Mouse (Mus musculus): ENCODE results near the gene Rragb. TPM values are rescaled to one million over a fixed set of nuclear protein-coding genes. Genes with fewer than 3 reads are reported as not detected.

Rragb gene
- polyA plus RNA-seq (2012; rRNA removed) (9.2 and 9.3 TPM in 2 replicates), polyA plus RNA-seq (2014; fragmentation: Nextera tagmentation; extraction: Ambion mirVana) (1.5 and 3.2 TPM in 2 replicates)

GRCm38 (mm10) chrX:153139734-153140515 is at the start of gene Rragb:
Rragb (plus strand) TSS chrX:153139981.
- Histone ChIP-seq H3K36me3 (ENCODE audit: control insufficient read depth, insufficient read depth, low read length) (no peaks in the 10 kb centered on the region), H3K4me2 (replicated peaks; ENCODE audit: low read depth, low read length, severe bottlenecking) (peak within 1 kb of the TSS; percentile 54), H3K27me3 (ENCODE audit: control insufficient read depth, insufficient read depth, low read length) (no peaks in the 10 kb centered on the region), H3K27ac (replicated peaks; ENCODE audit: low read depth, low read length) (no peak within 1 kb of the TSS), H3K4me3 (replicated peaks; ENCODE audit: low read length) (peak within 1 kb of the TSS; percentile 45), H3K9ac (ENCODE audit: low read depth, low read length, severe bottlenecking) (peak within 1 kb of the TSS; percentile 54), H3K9me3 (ENCODE audit: control insufficient read depth, low read length) (no peaks in the 10 kb centered on the region), H3K4me1 (ENCODE audit: control insufficient read depth, insufficient read depth, low read length) (no peaks in the 10 kb centered on the region)
- ATAC-seq (ENCODE audit: low FRiP score, low read depth) (peak; percentile 94), DNase-seq (ENCODE audit: low spot score) (peak; percentile 42)
- 0 out of 2 replicates have a peak, but pooled peaks have one; percentile 32 for TF ChIP-seq POLR2A (IDR thresholded peaks at IDR 0.05; ENCODE audit: borderline replicate concordance, extremely low read depth, insufficient read depth, insufficient read length)
- WGBS, result 19% methylated on average over 40 of the region's 47 CpGs

GRCm38 (mm10) chrX:153118486-153118885 is 21.3 kb upstream of the Rragb start, which contains the start of gene Foxr2:
Foxr2 (plus strand) TSS chrX:153118786.
- Histone ChIP-seq H3K36me3 (ENCODE audit: control insufficient read depth, insufficient read depth, low read length) (no peaks in the 10 kb centered on the region), H3K4me2 (replicated peaks; ENCODE audit: low read depth, low read length, severe bottlenecking) (no peak within 1 kb of the TSS), H3K9me3 (ENCODE audit: control insufficient read depth, low read length) (no peaks in the 10 kb centered on the region), H3K27ac (replicated peaks; ENCODE audit: low read depth, low read length) (no peak within 1 kb of the TSS), H3K9ac (ENCODE audit: low read depth, low read length, severe bottlenecking) (no peak within 1 kb of the TSS), H3K4me3 (replicated peaks; ENCODE audit: low read length) (no peak within 1 kb of the TSS), H3K27me3 (ENCODE audit: control insufficient read depth, insufficient read depth, low read length) (0 out of 2 replicates have a peak, but pooled peaks cover 4% of the 10 kb centered on the region), H3K4me1 (ENCODE audit: control insufficient read depth, insufficient read depth, low read length) (no peaks in the 10 kb centered on the region)
- 26% methylated on average over 3 of the region's 3 CpGs for WGBS
- ATAC-seq (ENCODE audit: low FRiP score, low read depth), result no peak
- no peak for TF ChIP-seq POLR2A (IDR thresholded peaks at IDR 0.05; ENCODE audit: borderline replicate concordance, extremely low read depth, insufficient read depth, insufficient read length)
- DNase-seq (ENCODE audit: low spot score), result no peak

GRCm38 (mm10) chrX:153119013-153119412 is 20.8 kb upstream of the Rragb start:
- WGBS, result 35% methylated on average over 2 of the region's 2 CpGs

GRCm38 (mm10) chrX:153142656-153143055 is 2.9 kb downstream of the Rragb start:
- Histone ChIP-seq H3K4me3 (replicated peaks; ENCODE audit: low read length) (no peak overlapping the region), H3K4me2 (replicated peaks; ENCODE audit: low read depth, low read length, severe bottlenecking) (no peak overlapping the region), H3K9me3 (ENCODE audit: control insufficient read depth, low read length) (no peaks in the 10 kb centered on the region), H3K27me3 (ENCODE audit: control insufficient read depth, insufficient read depth, low read length) (no peaks in the 10 kb centered on the region), H3K4me1 (ENCODE audit: control insufficient read depth, insufficient read depth, low read length) (no peaks in the 10 kb centered on the region), H3K9ac (ENCODE audit: low read depth, low read length, severe bottlenecking) (no peak overlapping the region), H3K36me3 (ENCODE audit: control insufficient read depth, insufficient read depth, low read length) (no peaks in the 10 kb centered on the region), H3K27ac (replicated peaks; ENCODE audit: low read depth, low read length) (no peak overlapping the region)
- DNase-seq (ENCODE audit: low spot score) (no peak), ATAC-seq (ENCODE audit: low FRiP score, low read depth) (no peak)
- WGBS, result 83% methylated on average over 3 of the region's 3 CpGs
- TF ChIP-seq POLR2A (IDR thresholded peaks at IDR 0.05; ENCODE audit: borderline replicate concordance, extremely low read depth, insufficient read depth, insufficient read length), result no peak

More at GRCm38 (mm10) chrX:153119013-153119412, 20.8 kb upstream of the Rragb start:
- Histone ChIP-seq H3K9ac (ENCODE audit: low read depth, low read length, severe bottlenecking) (no peak overlapping the region), H3K36me3 (ENCODE audit: control insufficient read depth, insufficient read depth, low read length) (no peaks in the 10 kb centered on the region), H3K27me3 (ENCODE audit: control insufficient read depth, insufficient read depth, low read length) (0 out of 2 replicates have a peak, but pooled peaks cover 4% of the 10 kb centered on the region), H3K4me2 (replicated peaks; ENCODE audit: low read depth, low read length, severe bottlenecking) (no peak overlapping the region), H3K4me3 (replicated peaks; ENCODE audit: low read length) (no peak overlapping the region), H3K4me1 (ENCODE audit: control insufficient read depth, insufficient read depth, low read length) (no peaks in the 10 kb centered on the region), H3K9me3 (ENCODE audit: control insufficient read depth, low read length) (no peaks in the 10 kb centered on the region), H3K27ac (replicated peaks; ENCODE audit: low read depth, low read length) (no peak overlapping the region)
- DNase-seq (ENCODE audit: low spot score), result no peak
- no peak for ATAC-seq (ENCODE audit: low FRiP score, low read depth)
- TF ChIP-seq POLR2A (IDR thresholded peaks at IDR 0.05; ENCODE audit: borderline replicate concordance, extremely low read depth, insufficient read depth, insufficient read length), result no peak

DNA sequence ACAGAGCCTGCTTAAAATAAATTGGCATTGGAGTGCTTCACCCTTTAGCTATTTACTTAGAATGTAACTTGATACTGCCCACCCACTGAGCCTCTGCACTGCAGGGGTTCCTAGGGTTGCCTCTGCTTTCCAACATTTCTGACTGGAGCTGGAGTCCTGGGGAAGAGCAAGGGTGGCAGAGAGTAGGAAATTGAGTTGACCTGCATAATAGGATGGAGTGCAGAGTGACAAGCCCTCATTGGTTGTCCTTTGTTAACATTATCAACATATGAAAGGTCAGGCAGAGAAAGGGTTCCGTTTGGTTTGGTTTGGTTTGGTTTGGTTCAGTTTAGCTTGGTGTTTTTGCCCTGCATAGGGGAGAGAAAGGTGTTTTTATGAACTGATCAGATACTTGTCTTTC is 12.0 kb downstream of the Rragb start:
- 50% methylated on average over 1 of the region's 1 CpGs for WGBS
- H3K9ac ChIP-seq (ENCODE audit: low read depth, low read length, severe bottlenecking), result no peak overlapping the region
- DNase-seq (ENCODE audit: low spot score) (no peak), ATAC-seq (ENCODE audit: low FRiP score, low read depth) (no peak)
- no peak overlapping the region for H3K4me2 ChIP-seq (replicated peaks; ENCODE audit: low read depth, low read length, severe bottlenecking)
- no peak for TF ChIP-seq POLR2A (IDR thresholded peaks at IDR 0.05; ENCODE audit: borderline replicate concordance, extremely low read depth, insufficient read depth, insufficient read length)
- H3K36me3 ChIP-seq (ENCODE audit: control insufficient read depth, insufficient read depth, low read length), result no peaks in the 10 kb centered on the region
- no peaks in the 10 kb centered on the region for H3K27me3 ChIP-seq (ENCODE audit: control insufficient read depth, insufficient read depth, low read length)
- H3K4me1 ChIP-seq (ENCODE audit: control insufficient read depth, insufficient read depth, low read length), result no peaks in the 10 kb centered on the region
- no peak overlapping the region for H3K27ac ChIP-seq (replicated peaks; ENCODE audit: low read depth, low read length)
- H3K9me3 ChIP-seq (ENCODE audit: control insufficient read depth, low read length), result no peaks in the 10 kb centered on the region
- H3K4me3 ChIP-seq (replicated peaks; ENCODE audit: low read length), result no peak overlapping the region

All from limb, embryonic 14.5 days (tissue).